Mouse (Mus musculus): Measurements from ENCODE around the gene A030014E15Rik.
"Not testable (repeated sequence)": the region's sequence is repeated elsewhere in the genome, so short reads cannot be mapped to it uniquely, and the experiment has no call there.

DNA sequence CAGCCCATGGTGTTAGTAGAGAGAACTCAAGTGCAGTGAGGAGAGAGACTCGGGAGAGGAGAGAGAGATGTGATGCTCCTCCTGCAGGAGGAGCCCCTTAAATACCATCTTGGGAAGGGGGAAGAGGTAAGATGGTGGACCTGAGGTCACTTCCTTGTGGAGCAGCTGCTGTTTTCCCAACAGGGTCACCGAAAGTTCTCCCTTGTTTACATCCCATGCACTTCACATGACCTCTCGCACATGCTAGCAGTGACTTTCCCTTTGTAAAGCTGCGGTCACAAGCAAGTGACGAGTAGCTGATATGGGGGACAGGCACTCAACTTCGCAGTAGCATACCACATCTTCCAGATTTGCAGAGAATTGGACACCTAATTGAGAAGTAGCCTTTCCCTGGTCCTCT is 6.6 kb downstream of the A030014E15Rik start, which contains the start of gene Gm6217:
- TF ChIP-seq POLR2A, CTCF (IDR thresholded peaks at IDR 0.05; ENCODE audit: insufficient read depth, low read depth, low read length): not testable (repeated sequence)

Data from olfactory bulb, adult 2 months (tissue).